Mouse (Mus musculus): ENCODE results near the gene Gimap4. TPM values are rescaled to one million over a fixed set of nuclear protein-coding genes. Genes with fewer than 3 reads are reported as not detected.

Gene Gimap4
- total and polyA plus RNA-seq, 3 experiments, result 0.12 to 0.25 TPM; not detected in 1

DNA sequence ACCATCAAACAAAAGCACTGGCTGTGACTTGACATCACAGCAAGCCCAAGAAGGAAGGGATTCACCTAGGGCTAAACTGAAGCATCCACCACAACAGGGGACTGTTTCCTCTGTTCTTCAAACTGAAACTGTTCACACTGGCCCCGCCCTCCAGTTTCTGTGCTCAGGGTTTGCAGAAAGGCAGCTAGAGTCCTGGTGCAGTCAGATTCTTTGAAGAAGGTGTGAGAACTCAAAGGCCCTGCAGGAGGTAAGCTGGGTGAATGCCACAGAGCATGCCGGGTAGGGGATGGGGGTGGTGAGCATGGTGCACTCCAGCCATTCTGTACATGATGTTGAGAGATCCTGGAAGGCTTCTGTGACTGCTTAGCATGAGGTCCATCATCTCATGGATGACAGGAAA, 34.1 kb downstream of the Gimap4 start, which contains the start of the genes Gm28053 and Gimap7:
Gene Gm28053, plus strand, starts transcription at position 153 of the 400 bp plus-strand sequence.
Gene Gimap7, plus strand, starts transcription at position 167 of the 400 bp plus-strand sequence.
- H3K4me3 ChIP-seq (ENCODE audit: control insufficient read depth in 1 of 2, insufficient read depth in 1 of 2, low read depth in 2 of 2, low read length in 2 of 2), result no peak within 1 kb of the TSS
- no peak within 1 kb of the TSS for H3K27ac ChIP-seq (ENCODE audit: control insufficient read depth, low read depth, low read length)
- H3K79me2 ChIP-seq (ENCODE audit: control insufficient read depth, insufficient read depth, low read length, poor library complexity), result no peaks in the 10 kb centered on the region
- no peak for DNase-seq (ENCODE audit: low read depth, low spot score)
- no peaks in the 10 kb centered on the region for H3K36me3 ChIP-seq (ENCODE audit: control insufficient read depth in 1 of 2, insufficient read depth in 2 of 2, low read length in 2 of 2)
- no peaks in the 10 kb centered on the region for H3K27me3 ChIP-seq (ENCODE audit: control insufficient read depth in 1 of 2, insufficient read depth in 2 of 2, low read length in 2 of 2)
- H3K9ac ChIP-seq (ENCODE audit: control insufficient read depth, low read depth, low read length, poor library complexity, severe bottlenecking), result no peak within 1 kb of the TSS
- no peak for TF ChIP-seq ZNF384 (IDR thresholded peaks at IDR 0.05; ENCODE audit: low read depth, low read length)
- no peak for TF ChIP-seq MYB (IDR thresholded peaks at IDR 0.05; ENCODE audit: low read depth, low read length)
- no peak for TF ChIP-seq TAL1 (IDR thresholded peaks at IDR 0.05; ENCODE audit: low read length)
- TF ChIP-seq MAX (IDR thresholded peaks at IDR 0.05; ENCODE audit: low read length), result no peak
- TF ChIP-seq JUND (IDR thresholded peaks at IDR 0.05; ENCODE audit: low read depth, low read length), result no peak
- TF ChIP-seq SMC3 (IDR thresholded peaks at IDR 0.05; ENCODE audit: low read depth, low read length), result no peak
- TF ChIP-seq UBTF (IDR thresholded peaks at IDR 0.05; ENCODE audit: borderline replicate concordance, insufficient read depth, low read depth, low read length), result no peak
- TF ChIP-seq NELFE (IDR thresholded peaks at IDR 0.05; ENCODE audit: low read depth, low read length), result no peak
- no peak for TF ChIP-seq USF1 (IDR thresholded peaks at IDR 0.05; ENCODE audit: low read depth, low read length)
- no peak for TF ChIP-seq TCF12 (IDR thresholded peaks at IDR 0.05; ENCODE audit: low read depth, low read length)
- H3K9me3 ChIP-seq (replicated peaks; ENCODE audit: insufficient read depth, low read length), result no peaks in the 10 kb centered on the region
- H3K4me1 ChIP-seq (ENCODE audit: control insufficient read depth in 1 of 2, insufficient read depth in 2 of 2, low read length in 2 of 2), result no peaks in the 10 kb centered on the region

DNA sequence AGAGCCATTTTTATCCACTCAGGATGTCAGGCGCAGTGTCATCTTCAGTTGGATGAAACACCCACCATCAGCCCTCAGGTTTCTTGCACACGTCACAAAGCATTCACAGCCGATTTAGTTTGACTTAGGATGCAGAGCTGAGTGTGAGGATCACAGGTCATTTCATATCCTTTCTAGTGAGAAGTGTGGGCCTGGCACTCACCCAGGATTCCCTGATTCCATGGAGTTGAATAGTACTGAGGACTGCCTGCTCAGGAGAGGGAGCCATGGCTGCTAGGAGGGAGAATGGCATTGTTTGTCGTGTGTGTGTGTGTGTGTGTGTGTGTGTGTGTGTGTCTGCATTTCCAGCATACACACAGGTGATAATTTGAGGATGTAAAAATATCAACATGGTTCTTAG, 36.0 kb downstream of the Gimap4 start:
- H3K9me3 ChIP-seq (replicated peaks; ENCODE audit: insufficient read depth, low read length), result no peaks in the 10 kb centered on the region
- DNase-seq (ENCODE audit: low read depth, low spot score), result no peak
- no peaks in the 10 kb centered on the region for H3K27me3 ChIP-seq (ENCODE audit: control insufficient read depth in 1 of 2, insufficient read depth in 2 of 2, low read length in 2 of 2)
- no peaks in the 10 kb centered on the region for H3K36me3 ChIP-seq (ENCODE audit: control insufficient read depth in 1 of 2, insufficient read depth in 2 of 2, low read length in 2 of 2)
- H3K79me2 ChIP-seq (ENCODE audit: control insufficient read depth, insufficient read depth, low read length, poor library complexity), result no peaks in the 10 kb centered on the region
- no peak overlapping the region for H3K27ac ChIP-seq (ENCODE audit: control insufficient read depth, low read depth, low read length)
- no peak overlapping the region for H3K9ac ChIP-seq (ENCODE audit: control insufficient read depth, low read depth, low read length, poor library complexity, severe bottlenecking)
- TF ChIP-seq CTCF (IDR thresholded peaks at IDR 0.05 in 2 of 3, conservative IDR thresholded peaks at IDR 0.05 in 1 of 3; ENCODE audit: control insufficient read depth in 1 of 3, insufficient read depth in 1 of 3, low read depth in 2 of 3, low read length in 3 of 3, poor library complexity in 1 of 3, severe bottlenecking in 1 of 3) (no peak), BHLHE40 (IDR thresholded peaks at IDR 0.05; ENCODE audit: borderline replicate concordance, low read depth, low read length) (no peak), HCFC1 (IDR thresholded peaks at IDR 0.05; ENCODE audit: low read depth, low read length) (no peak), TBP (IDR thresholded peaks at IDR 0.05; ENCODE audit: low read depth, low read length) (no peak), NELFE (IDR thresholded peaks at IDR 0.05; ENCODE audit: low read depth, low read length) (no peak), GABPA (IDR thresholded peaks at IDR 0.05; ENCODE audit: low read depth, low read length) (no peak), GATA1 (IDR thresholded peaks at IDR 0.05; ENCODE audit: low read depth, low read length) (no peak), TCF12 (IDR thresholded peaks at IDR 0.05; ENCODE audit: low read depth, low read length) (no peak), JUND (IDR thresholded peaks at IDR 0.05; ENCODE audit: low read depth, low read length) (no peak), MAFK (IDR thresholded peaks at IDR 0.05; ENCODE audit: borderline replicate concordance, low read depth, low read length) (no peak), TAL1 (IDR thresholded peaks at IDR 0.05; ENCODE audit: low read length) (no peak), POLR2A (IDR thresholded peaks at IDR 0.05; ENCODE audit: control insufficient read depth in 1 of 2, insufficient read depth in 1 of 2, low read depth in 1 of 2, low read length in 2 of 2, poor library complexity in 1 of 2) (no peak), MYC (IDR thresholded peaks at IDR 0.05; ENCODE audit: low read depth, low read length) (no peak), SIN3A (IDR thresholded peaks at IDR 0.05; ENCODE audit: low read length) (no peak), POLR2AphosphoS5 (IDR thresholded peaks at IDR 0.05; ENCODE audit: borderline replicate concordance, low read depth, low read length) (no peak), ELF1 (IDR thresholded peaks at IDR 0.05; ENCODE audit: low read depth, low read length) (no peak), SMC3 (IDR thresholded peaks at IDR 0.05; ENCODE audit: low read depth, low read length) (no peak), E2F4 (IDR thresholded peaks at IDR 0.05; ENCODE audit: borderline replicate concordance, low read depth, low read length) (no peak), ZC3H11A (IDR thresholded peaks at IDR 0.05; ENCODE audit: low read depth, low read length) (no peak)
- H3K4me3 ChIP-seq (ENCODE audit: control insufficient read depth in 1 of 2, insufficient read depth in 1 of 2, low read depth in 2 of 2, low read length in 2 of 2), result no peak overlapping the region
- no peaks in the 10 kb centered on the region for H3K4me1 ChIP-seq (ENCODE audit: control insufficient read depth in 1 of 2, insufficient read depth in 2 of 2, low read length in 2 of 2)

Data from MEL (cell line).